Mouse (Mus musculus) lung, embryonic 16.5 days (tissue): ENCODE measurements around the gene Cnot2. TPM values are rescaled to one million over a fixed set of nuclear protein-coding genes. Genes with fewer than 3 reads are reported as not detected.

Experiments
- ATAC-seq: fragments of 200-750 bp; cut with Nextera tagmentation; 2 replicates; pipeline ENCODE4 v1.8.0; 2017; ENCODE audit warnings: low read depth, mild to moderate bottlenecking, moderate library complexity
- H3K27ac ChIP-seq: fragments of 300-500 bp; sonication (generic); 2 replicates; pipeline ENCODE4 v1.5.1; 2014; ENCODE audit warnings: mild to moderate bottlenecking, control low read depth, low read length
- H3K27me3 ChIP-seq: fragments of 300-500 bp; sonication (generic); 2 replicates; pipeline ENCODE4 v1.6.1; 2014; ENCODE audit warnings: low read depth, low read length, mixed read lengths; ENCODE audit not compliant: control insufficient read depth, insufficient read depth
- H3K36me3 ChIP-seq: fragments of 300-500 bp; sonication (generic); 2 replicates; pipeline ENCODE4 v1.6.1; 2014; ENCODE audit warnings: low read length; ENCODE audit not compliant: control insufficient read depth, insufficient read depth
- H3K4me1 ChIP-seq: fragments of 300-500 bp; sonication (generic); replicated peaks from 2 replicates; pipeline ENCODE4 v1.6.1; 2014; ENCODE audit warnings: low read length, mixed read lengths; ENCODE audit not compliant: control insufficient read depth, insufficient read depth
- H3K4me2 ChIP-seq: fragments of 300-500 bp; sonication (generic); 2 replicates; pipeline ENCODE4 v1.6.1; 2014; ENCODE audit warnings: low read depth, low read length, control low read depth
- H3K4me3 ChIP-seq: fragments of 300-500 bp; sonication (generic); 2 replicates; pipeline ENCODE4 v1.5.1; 2014; ENCODE audit warnings: mild to moderate bottlenecking, low read length, control low read depth
- H3K9ac ChIP-seq: fragments of 300-500 bp; sonication (generic); 2 replicates; pipeline ENCODE4 v1.6.1; 2014; ENCODE audit warnings: low read length, control low read depth
- H3K9me3 ChIP-seq: fragments of 300-500 bp; sonication (generic); 2 replicates; pipeline ENCODE4 v1.6.1; 2016; ENCODE audit warnings: low read length; ENCODE audit not compliant: control insufficient read depth
- WGBS: fragments of 180-500 bp; shearing (Covaris S2); extraction: QIAGEN DNeasy Blood & Tissue Kit; methylation state at CpG from one replicate; pipeline ENCODE4 v1.1.7; 2014; 5-methylcytosine and 5-hydroxymethylcytosine counted together
- polyA plus RNA-seq: library from polyadenylated mRNA; unstranded; fragments of >200 nt; fragmentation: Nextera tagmentation; extraction: Ambion mirVana; gene quantifications from 2 replicates; pipeline ENCODE4 v1.2.1, GENCODE M21; 2015

Gene Cnot2
- polyA plus RNA-seq, 1 experiment from 2014 or later, result 100 TPM

DNA sequence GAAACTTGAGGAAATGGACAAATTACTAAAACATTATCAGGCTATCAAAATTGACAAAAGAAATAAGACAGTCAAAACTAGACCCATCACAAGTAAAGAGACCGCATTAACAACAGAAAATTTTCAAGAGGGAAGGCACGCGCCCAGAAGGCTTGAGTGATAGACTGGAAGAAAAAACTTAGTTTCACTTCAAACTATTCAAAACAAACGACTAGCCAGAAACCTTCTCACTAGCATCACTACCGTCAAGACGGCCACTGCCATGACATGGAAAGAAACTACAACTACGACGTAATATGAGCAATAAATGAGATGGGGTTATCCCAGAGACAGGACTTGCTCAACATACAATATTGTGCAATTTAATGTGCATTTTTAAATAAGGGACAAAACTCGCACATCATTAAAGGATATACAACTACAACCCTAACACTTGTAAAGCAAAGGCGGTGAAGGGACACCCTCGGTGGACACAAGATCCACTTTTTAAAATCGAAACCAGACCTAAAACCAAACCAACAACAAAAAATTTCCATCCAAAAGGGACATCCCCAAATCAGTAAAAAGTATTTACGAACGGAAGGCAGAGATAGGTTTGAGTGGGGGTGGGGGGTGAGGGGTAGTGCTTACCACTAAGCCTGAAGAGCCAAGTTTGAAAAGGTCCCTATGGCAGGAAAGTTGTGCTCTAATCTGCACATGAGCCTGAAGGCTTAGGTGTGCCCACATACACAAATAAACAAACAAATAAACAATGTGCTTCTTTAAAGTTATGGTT is 16.3 kb downstream of the Cnot2 start:
- WGBS, result 81% methylated on average over 14 of the region's 14 CpGs
- no peak overlapping the region for H3K4me2 ChIP-seq
- no peaks in the 10 kb centered on the region for H3K36me3 ChIP-seq
- no peak for ATAC-seq
- no peaks in the 10 kb centered on the region for H3K27me3 ChIP-seq
- H3K4me3 ChIP-seq, result no peak overlapping the region
- no peaks in the 10 kb centered on the region; the same call in 1 of the 2 replicates for H3K4me1 ChIP-seq
- no peaks in the 10 kb centered on the region for H3K9me3 ChIP-seq
- H3K27ac ChIP-seq, result no peak overlapping the region
- H3K9ac ChIP-seq, result no peak overlapping the region

- WGBS, result 69% methylated on average over 4 of the region's 4 CpGs
- H3K4me3 ChIP-seq, result no peak overlapping the region
- no peak overlapping the region for H3K4me2 ChIP-seq
- no peak for ATAC-seq
- H3K36me3 ChIP-seq, result no peaks in the 10 kb centered on the region
- no peaks in the 10 kb centered on the region for H3K9me3 ChIP-seq
- H3K27ac ChIP-seq, result no peak overlapping the region
- no peaks in the 10 kb centered on the region for H3K27me3 ChIP-seq
- H3K4me1 ChIP-seq, result no peaks in the 10 kb centered on the region; the same call in 1 of the 2 replicates
- H3K9ac ChIP-seq, result no peak overlapping the region
These were observed 18.4 kb downstream of the Cnot2 start for GRCm38 (mm10) chr10:116562731-116563480.

GRCm38 (mm10) chr10:116562210-116562609 is 19.1 kb downstream of the Cnot2 start:
- 54% methylated on average over 4 of the region's 4 CpGs for WGBS
- Histone ChIP-seq H3K9ac (no peak overlapping the region), H3K4me3 (no peak overlapping the region), H3K36me3 (no peaks in the 10 kb centered on the region), H3K4me1 (no peaks in the 10 kb centered on the region; the same call in 1 of the 2 replicates), H3K9me3 (peaks cover under 1% of the 10 kb centered on the region; the same call in 1 of the 2 replicates), H3K27ac (no peak overlapping the region), H3K4me2 (no peak overlapping the region), H3K27me3 (no peaks in the 10 kb centered on the region)
- no peak for ATAC-seq

GRCm38 (mm10) chr10:116559171-116559570 is 22.1 kb downstream of the Cnot2 start:
- H3K27me3 ChIP-seq, result no peaks in the 10 kb centered on the region
- H3K9me3 ChIP-seq, result peaks cover 8% of the 10 kb centered on the region; the same call in 1 of the 2 replicates
- no peaks in the 10 kb centered on the region; the same call in 1 of the 2 replicates for H3K4me1 ChIP-seq
- no peak overlapping the region for H3K27ac ChIP-seq
- no peak overlapping the region for H3K4me3 ChIP-seq
- ATAC-seq, result no peak
- WGBS, result 30% methylated on average over 1 of the region's 1 CpGs
- H3K36me3 ChIP-seq, result no peaks in the 10 kb centered on the region
- H3K9ac ChIP-seq, result no peak overlapping the region
- no peak overlapping the region for H3K4me2 ChIP-seq

DNA sequence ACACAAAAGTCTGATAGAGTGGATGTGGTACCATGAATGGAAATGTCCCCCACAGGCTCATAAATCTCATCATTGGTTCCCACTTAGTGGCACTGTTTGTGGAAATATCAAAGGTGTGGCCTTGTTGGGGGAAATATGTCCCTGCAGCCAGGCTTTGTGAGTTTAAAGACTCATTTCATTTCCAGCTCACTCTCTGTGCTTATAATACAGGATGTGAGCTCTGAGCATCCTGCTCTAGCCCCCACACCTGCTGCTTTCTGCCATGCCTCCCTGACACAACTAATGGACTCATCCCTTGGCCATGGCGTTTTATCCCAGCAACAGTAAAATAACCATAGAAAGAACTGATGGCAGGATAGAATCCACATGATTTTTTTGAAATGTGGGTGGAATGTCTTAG is 24.1 kb downstream of the Cnot2 start:
- H3K27ac ChIP-seq, result no peak overlapping the region
- ATAC-seq, result no peak
- 97% methylated on average over 1 of the region's 1 CpGs for WGBS
- no peaks in the 10 kb centered on the region for H3K27me3 ChIP-seq
- H3K4me3 ChIP-seq, result no peak overlapping the region
- H3K9me3 ChIP-seq, result peaks cover 8% of the 10 kb centered on the region; the same call in 1 of the 2 replicates
- H3K4me1 ChIP-seq, result no peaks in the 10 kb centered on the region
- H3K36me3 ChIP-seq, result no peaks in the 10 kb centered on the region
- no peak overlapping the region for H3K4me2 ChIP-seq
- no peak overlapping the region for H3K9ac ChIP-seq

DNA sequence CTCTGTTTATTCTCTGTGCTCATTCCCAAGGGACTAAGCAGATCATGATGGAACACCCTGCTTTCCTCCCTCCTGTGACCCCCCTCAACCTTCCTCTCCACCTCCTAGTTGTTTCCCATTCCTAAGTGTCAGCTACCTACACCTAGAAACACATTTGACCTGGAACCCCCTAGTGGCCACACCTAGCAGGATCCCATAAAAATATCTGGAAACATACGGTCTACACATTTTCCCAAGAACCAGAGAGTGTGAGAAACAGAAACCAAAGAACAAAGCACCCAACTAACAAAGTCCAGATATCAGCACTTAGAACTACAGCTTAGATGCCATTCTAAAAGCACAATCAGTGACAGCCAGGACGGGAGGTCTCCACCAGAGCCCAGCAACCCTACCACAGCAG is 26.9 kb downstream of the Cnot2 start:
- H3K36me3 ChIP-seq, result no peaks in the 10 kb centered on the region
- H3K9ac ChIP-seq, result no peak overlapping the region
- no peak for ATAC-seq
- peaks cover 8% of the 10 kb centered on the region; the same call in 1 of the 2 replicates for H3K9me3 ChIP-seq
- H3K4me2 ChIP-seq, result no peak overlapping the region
- WGBS, result 62% methylated on average over 2 of the region's 2 CpGs
- no peak overlapping the region for H3K27ac ChIP-seq
- no peaks in the 10 kb centered on the region for H3K4me1 ChIP-seq
- no peak overlapping the region for H3K4me3 ChIP-seq
- no peaks in the 10 kb centered on the region for H3K27me3 ChIP-seq

DNA sequence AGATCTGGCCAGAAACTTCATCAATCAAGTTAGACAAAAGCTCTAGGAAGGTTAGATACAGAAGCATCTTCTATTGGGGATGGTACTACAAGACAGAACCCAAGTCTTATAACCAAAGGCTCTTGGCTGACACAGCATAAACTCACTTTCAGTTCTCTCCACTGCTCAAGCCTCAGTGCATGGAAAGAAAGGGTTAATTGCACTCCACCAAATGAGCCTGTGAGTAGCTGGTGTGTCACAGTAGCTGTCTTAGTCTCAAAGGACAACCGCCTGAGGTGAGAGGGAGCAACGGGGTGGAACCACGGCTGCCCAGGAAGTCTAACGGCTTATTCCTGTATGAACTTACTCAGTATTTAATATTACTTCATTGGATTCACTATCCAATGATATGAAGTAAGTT is 33.4 kb downstream of the Cnot2 start:
- Histone ChIP-seq H3K9me3 (no peaks in the 10 kb centered on the region), H3K36me3 (no peaks in the 10 kb centered on the region), H3K9ac (no peak overlapping the region), H3K27ac (no peak overlapping the region), H3K4me1 (no peaks in the 10 kb centered on the region), H3K4me2 (no peak overlapping the region), H3K4me3 (no peak overlapping the region), H3K27me3 (no peaks in the 10 kb centered on the region)
- no peak for ATAC-seq
- WGBS, result 39% methylated on average over 4 of the region's 4 CpGs

GRCm38 (mm10) chr10:116546177-116546576 is 35.1 kb downstream of the Cnot2 start:
- WGBS, result 89% methylated on average over 3 of the region's 3 CpGs
- Histone ChIP-seq H3K9ac (no peak overlapping the region), H3K4me2 (no peak overlapping the region), H3K4me3 (no peak overlapping the region), H3K4me1 (no peaks in the 10 kb centered on the region), H3K27ac (no peak overlapping the region), H3K27me3 (no peaks in the 10 kb centered on the region), H3K36me3 (no peaks in the 10 kb centered on the region), H3K9me3 (no peaks in the 10 kb centered on the region)
- ATAC-seq, result no peak

GRCm38 (mm10) chr10:116543061-116543460 is 38.2 kb downstream of the Cnot2 start:
- Histone ChIP-seq H3K4me1 (no peaks in the 10 kb centered on the region), H3K4me3 (no peak overlapping the region), H3K27me3 (no peaks in the 10 kb centered on the region), H3K36me3 (no peaks in the 10 kb centered on the region), H3K4me2 (no peak overlapping the region), H3K9ac (no peak overlapping the region), H3K27ac (no peak overlapping the region), H3K9me3 (no peaks in the 10 kb centered on the region)
- ATAC-seq, result no peak
- WGBS, result 87% methylated on average over 1 of the region's 1 CpGs
